14 mouse cellular contexts compared by ENCODE assay signal in genomic region chr13:24515101-24515675, GRCm38 (mm10).
DNase-seq lines count a peak whose midpoint lies in the region; ATAC-seq and TF ChIP-seq lines count a peak whose summit lies in the region.
"Had no signal": no experiment of that assay in that cellular context is flagged by ENCODE, and none has a peak within 500 bp of the region (broad histone marks: within the 10 kb centered on the region; RNA-seq: fewer than 3 reads in every experiment).

No protein-coding gene starts in this region.

- WGBS in forebrain, embryonic 11.5 days, result 49% methylated on average over 6 of the region's 6 CpGs
- WGBS in forebrain, embryonic 13.5 days, result 43% methylated on average over 6 of the region's 6 CpGs
- WGBS in bone marrow, adult 2 months, result 32% methylated on average over 6 of the region's 6 CpGs
- 16% methylated on average over 6 of the region's 6 CpGs for WGBS in liver, embryonic 13.5 days (ENCODE audit: insufficient replicate concordance)
- 56% methylated on average over 6 of the region's 6 CpGs for WGBS in kidney, embryonic 15.5 days

- intact Hi-C loops in left cerebral cortex, postnatal 4 days (cut with DNase I), result no loop called here

- TF ChIP-seq CTCF in bone marrow, adult 2 months (IDR thresholded peaks at IDR 0.05; ENCODE audit: control insufficient read depth, insufficient read depth, low read length), result no peak

- H3K4me1 ChIP-seq in forebrain, embryonic 11.5 days (replicated peaks; ENCODE audit: control insufficient read depth, insufficient read depth, low read length), result no peaks in the 10 kb centered on the region
- peaks cover 7% of the 10 kb centered on the region; the same call in 1 of the 2 replicates for H3K4me1 ChIP-seq in forebrain, embryonic 13.5 days
- H3K4me1 ChIP-seq in bone marrow, adult 2 months (ENCODE audit: control insufficient read depth, insufficient read depth, low read length), result peaks cover 5% of the 10 kb centered on the region
- peaks cover 24% of the 10 kb centered on the region for H3K4me1 ChIP-seq in liver, embryonic 13.5 days (replicated peaks)
- no peaks in the 10 kb centered on the region for H3K4me1 ChIP-seq in kidney, embryonic 15.5 days
- H3K4me1 ChIP-seq: limb, embryonic 15.5 days had no signal

- H3K9me3 ChIP-seq in forebrain, embryonic 11.5 days (ENCODE audit: control insufficient read depth, low read length), result no peaks in the 10 kb centered on the region
- no peaks in the 10 kb centered on the region for H3K9me3 ChIP-seq in forebrain, embryonic 13.5 days (replicated peaks)
- H3K9me3 ChIP-seq in liver, embryonic 13.5 days (replicated peaks), result no peaks in the 10 kb centered on the region
- no peaks in the 10 kb centered on the region for H3K9me3 ChIP-seq in kidney, embryonic 15.5 days (replicated peaks)
- H3K9me3 ChIP-seq: hindbrain, embryonic 12.5 days; limb, embryonic 15.5 days had no signal

- no peak for TF ChIP-seq POLR2A in bone marrow, adult 2 months (IDR thresholded peaks at IDR 0.05; ENCODE audit: borderline replicate concordance, control insufficient read depth, low read depth, low read length)

- no peak overlapping the region for H3K27ac ChIP-seq in forebrain, embryonic 11.5 days (ENCODE audit: low read depth, low read length)
- no peak overlapping the region for H3K27ac ChIP-seq in forebrain, embryonic 13.5 days
- 0 out of 2 replicates have a peak overlapping the region, but pooled peaks have one; percentile 36 for H3K27ac ChIP-seq in bone marrow, adult 2 months (ENCODE audit: control insufficient read depth, insufficient read depth, low read depth, low read length, poor library complexity)
- H3K27ac ChIP-seq in liver, embryonic 13.5 days, result peak overlapping the region; percentile 4; the same call in 1 of the 2 replicates
- no peak overlapping the region for H3K27ac ChIP-seq in kidney, embryonic 15.5 days
- H3K27ac ChIP-seq: hindbrain, embryonic 12.5 days; limb, embryonic 15.5 days had no signal

- H3K4me3 ChIP-seq in forebrain, embryonic 11.5 days (ENCODE audit: low read depth, low read length), result no peak overlapping the region
- no peak overlapping the region for H3K4me3 ChIP-seq in forebrain, embryonic 13.5 days
- H3K4me3 ChIP-seq in bone marrow, adult 2 months (replicated peaks; ENCODE audit: control insufficient read depth, low read depth, low read length), result no peak overlapping the region
- H3K4me3 ChIP-seq in liver, embryonic 13.5 days (replicated peaks), result no peak overlapping the region
- no peak overlapping the region for H3K4me3 ChIP-seq in kidney, embryonic 15.5 days (replicated peaks)
- H3K4me3 ChIP-seq: hindbrain, embryonic 12.5 days; limb, embryonic 15.5 days had no signal

- DNase-seq in forebrain, embryonic 11.5 days (ENCODE audit: low spot score), result peak; percentile 43
- no peak for DNase-seq in liver, embryonic 13.5 days
- DNase-seq in splenic B cell, adult 2 months (ENCODE audit: low read depth, low spot score), result peak; percentile 69
- no peak for DNase-seq in adrenal gland, postnatal 4 days (ENCODE audit: low spot score in 2 of 2)
- DNase-seq in left cerebral cortex, postnatal 4 days, result no peak
- DNase-seq: cerebellum, adult 9-11 months; kidney, adult 2 months; layer of hippocampus, adult 9-11 months had no signal

- H3K9ac ChIP-seq in forebrain, embryonic 11.5 days (ENCODE audit: low read length), result no peak overlapping the region
- H3K9ac ChIP-seq in forebrain, embryonic 13.5 days, result no peak overlapping the region
- H3K9ac ChIP-seq in liver, embryonic 13.5 days, result no peak overlapping the region
- no peak overlapping the region for H3K9ac ChIP-seq in kidney, embryonic 15.5 days
- H3K9ac ChIP-seq: hindbrain, embryonic 12.5 days; limb, embryonic 15.5 days had no signal

- H3K4me2 ChIP-seq in forebrain, embryonic 11.5 days (ENCODE audit: low read depth, low read length, severe bottlenecking), result no peak overlapping the region
- no peak overlapping the region for H3K4me2 ChIP-seq in forebrain, embryonic 13.5 days
- H3K4me2 ChIP-seq in liver, embryonic 13.5 days, result no peak overlapping the region
- no peak overlapping the region for H3K4me2 ChIP-seq in kidney, embryonic 15.5 days
- H3K4me2 ChIP-seq: heart, embryonic 11.5 days; hindbrain, embryonic 12.5 days; limb, embryonic 15.5 days had no signal

- H3K27me3 ChIP-seq in forebrain, embryonic 11.5 days (ENCODE audit: control insufficient read depth, insufficient read depth, low read length), result no peaks in the 10 kb centered on the region
- no peaks in the 10 kb centered on the region for H3K27me3 ChIP-seq in forebrain, embryonic 13.5 days
- no peaks in the 10 kb centered on the region for H3K27me3 ChIP-seq in liver, embryonic 13.5 days
- no peaks in the 10 kb centered on the region for H3K27me3 ChIP-seq in splenic B cell, adult 2 months (ENCODE audit: control insufficient read depth, insufficient read depth, low read length, poor library complexity, severe bottlenecking)
- H3K27me3 ChIP-seq in kidney, embryonic 15.5 days, result no peaks in the 10 kb centered on the region
- H3K27me3 ChIP-seq: hindbrain, embryonic 12.5 days; limb, embryonic 15.5 days had no signal

- H3K36me3 ChIP-seq in forebrain, embryonic 11.5 days (ENCODE audit: control insufficient read depth, insufficient read depth, low read length), result no peaks in the 10 kb centered on the region
- H3K36me3 ChIP-seq in forebrain, embryonic 13.5 days (ENCODE audit: poor library complexity, severe bottlenecking), result no peaks in the 10 kb centered on the region
- no peaks in the 10 kb centered on the region for H3K36me3 ChIP-seq in liver, embryonic 13.5 days
- H3K36me3 ChIP-seq in splenic B cell, adult 2 months (ENCODE audit: control insufficient read depth, insufficient read depth, low read length, poor library complexity, severe bottlenecking), result no peaks in the 10 kb centered on the region
- H3K36me3 ChIP-seq in kidney, embryonic 15.5 days, result no peaks in the 10 kb centered on the region
- H3K36me3 ChIP-seq: hindbrain, embryonic 12.5 days; limb, embryonic 15.5 days had no signal

- ATAC-seq in forebrain, embryonic 11.5 days (replicated peaks; ENCODE audit: low FRiP score), result no peak
- ATAC-seq in forebrain, embryonic 13.5 days, result no peak
- peak; percentile 40; the same call in 1 of the 2 replicates for ATAC-seq in liver, embryonic 13.5 days (ENCODE audit: low read depth)
- no peak for ATAC-seq in kidney, embryonic 15.5 days (replicated peaks; ENCODE audit: low FRiP score)

Comparison
In these comparisons a context has a peak if more than half of its experiments do, and no peak if none do; other contexts are left out.
1. DNase-seq: peak in forebrain, embryonic 11.5 days (single experiment) and splenic B cell, adult 2 months (single experiment); none in liver, embryonic 13.5 days (single experiment), adrenal gland, postnatal 4 days (0 of 2) and left cerebral cortex, postnatal 4 days (single experiment).
2. H3K27ac ChIP-seq: peak in bone marrow, adult 2 months (single experiment) and liver, embryonic 13.5 days (single experiment); none in forebrain, embryonic 11.5 days (single experiment), forebrain, embryonic 13.5 days (single experiment) and kidney, embryonic 15.5 days (single experiment).